Mouse (Mus musculus) bone marrow, adult 2 months (tissue): ENCODE data around the gene Slc44a3.

Source experiments
- CTCF ChIP-seq: fragments of 200-500 bp; IDR thresholded peaks from 2 replicates; pipeline ENCODE4 v1.5.1; 2011; ENCODE audit warnings: low read length, control low read depth; ENCODE audit not compliant: control insufficient read depth, insufficient read depth
- POLR2A ChIP-seq: fragments of 200-500 bp; IDR thresholded peaks from 2 replicates; pipeline ENCODE4 v1.6.1; 2011; ENCODE audit warnings: low read depth, mild to moderate bottlenecking, control low read depth, low read length, borderline replicate concordance; ENCODE audit not compliant: control insufficient read depth

DNA sequence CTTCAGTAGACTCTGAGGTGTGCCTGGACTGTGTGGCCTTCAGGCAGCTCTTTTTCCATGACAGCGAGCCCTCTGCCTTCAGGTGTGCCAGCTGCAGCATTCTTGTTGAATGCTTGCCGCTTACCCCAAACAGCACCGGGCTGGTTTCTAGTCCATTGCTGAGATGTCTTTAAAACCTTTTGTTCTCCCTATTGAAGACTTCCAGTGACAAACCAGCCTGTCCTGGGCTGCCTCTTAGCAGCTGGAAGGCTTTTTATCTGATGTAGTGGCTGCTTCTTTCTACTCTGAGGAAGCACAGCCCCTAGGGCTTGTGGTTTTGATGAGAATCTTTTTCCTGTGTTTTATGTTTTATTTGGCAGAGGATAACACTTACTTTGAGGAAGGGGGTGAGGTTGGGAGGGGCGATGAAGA, 88.3 kb downstream of the Slc44a3 start:
- TF ChIP-seq POLR2A (no peak), CTCF (no peak)
